Mouse (Mus musculus) kidney, embryonic 16.5 days (tissue): Measurements from ENCODE around the gene Csnk2a2. TPM values are rescaled to one million over a fixed set of nuclear protein-coding genes. Genes with fewer than 3 reads are reported as not detected.
A peak's percentile ranks its signal among the peaks of the same experiment; 100 is the strongest.

Experiments
- ATAC-seq: fragments of 200-750 bp; cut with Nextera tagmentation; 2 replicates; pipeline ENCODE4 v1.8.0; 2017; ENCODE audit warnings: moderate TSS enrichment; ENCODE audit not compliant: low FRiP score, low TSS enrichment
- H3K27ac ChIP-seq: fragments of 300-500 bp; sonication (generic); 2 replicates; pipeline ENCODE4 v1.5.1; 2014; ENCODE audit warnings: low read length
- H3K27me3 ChIP-seq: fragments of 300-500 bp; sonication (generic); 2 replicates; pipeline ENCODE4 v1.6.1; 2014; ENCODE audit warnings: low read length, control low read depth, mixed read lengths; ENCODE audit not compliant: insufficient read depth
- H3K36me3 ChIP-seq: fragments of 300-500 bp; sonication (generic); 2 replicates; pipeline ENCODE4 v1.6.1; 2014; ENCODE audit warnings: low read length, control low read depth, mixed read lengths; ENCODE audit not compliant: insufficient read depth
- H3K4me1 ChIP-seq: fragments of 300-500 bp; sonication (generic); 2 replicates; pipeline ENCODE4 v1.6.1; 2014; ENCODE audit warnings: low read length, control low read depth, mixed read lengths; ENCODE audit not compliant: insufficient read depth
- H3K4me2 ChIP-seq: fragments of 300-500 bp; sonication (generic); replicated peaks from 2 replicates; pipeline ENCODE4 v1.6.1; 2014; ENCODE audit warnings: low read depth, low read length
- H3K4me3 ChIP-seq: fragments of 300-500 bp; sonication (generic); 2 replicates; pipeline ENCODE4 v1.5.1; 2014; ENCODE audit warnings: mild to moderate bottlenecking, low read length
- H3K9ac ChIP-seq: fragments of 300-500 bp; sonication (generic); replicated peaks from 2 replicates; pipeline ENCODE4 v1.6.1; 2014; ENCODE audit warnings: low read length
- H3K9me3 ChIP-seq: fragments of 300-500 bp; sonication (generic); 2 replicates; pipeline ENCODE4 v1.6.1; 2016; ENCODE audit warnings: low read length, control low read depth
- WGBS: fragments of 180-500 bp; shearing (Covaris S2); extraction: QIAGEN DNeasy Blood & Tissue Kit; methylation state at CpG from one replicate; pipeline ENCODE4 v1.1.7; 2014; 5-methylcytosine and 5-hydroxymethylcytosine counted together
- polyA plus RNA-seq: library from polyadenylated mRNA; unstranded; fragments of >200 nt; fragmentation: Nextera tagmentation; extraction: Ambion mirVana; gene quantifications from 2 replicates; pipeline ENCODE4 v1.2.1, GENCODE M21; 2015

Gene Csnk2a2
- polyA plus RNA-seq, 1 experiment from 2014 or later = 8.0 TPM

GRCm38 (mm10) chr8:95506245-95506644 lies 16.4 kb upstream of the Csnk2a2 start:
- H3K36me3 ChIP-seq = no peaks in the 10 kb centered on the region
- 74% methylated on average over 5 of the region's 5 CpGs for WGBS
- ATAC-seq = no peak
- no peak overlapping the region for H3K4me3 ChIP-seq
- no peaks in the 10 kb centered on the region for H3K4me1 ChIP-seq
- no peaks in the 10 kb centered on the region for H3K9me3 ChIP-seq
- no peak overlapping the region for H3K27ac ChIP-seq
- no peak overlapping the region for H3K9ac ChIP-seq
- no peak overlapping the region for H3K4me2 ChIP-seq
- H3K27me3 ChIP-seq = no peaks in the 10 kb centered on the region

DNA sequence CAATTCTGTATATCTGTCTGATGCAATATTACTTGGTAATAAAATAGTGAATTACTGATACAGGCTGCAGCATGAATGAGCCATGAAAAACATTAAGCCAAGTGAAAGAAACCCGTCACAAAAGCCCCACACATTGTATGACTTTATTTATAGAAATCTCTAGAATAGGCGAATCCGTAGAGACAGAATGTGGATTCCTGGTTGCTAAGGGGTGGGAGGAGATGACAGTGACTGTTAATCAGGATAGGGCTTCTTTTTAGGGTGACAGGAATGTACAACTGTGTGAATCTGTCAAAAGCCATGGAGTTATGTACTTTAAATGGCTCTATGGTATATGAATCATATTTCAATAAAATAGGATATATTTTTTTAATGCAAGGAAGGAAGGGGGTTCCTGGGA lies 15.8 kb upstream of the Csnk2a2 start:
- 70% methylated on average over 3 of the region's 3 CpGs for WGBS
- H3K9me3 ChIP-seq = no peaks in the 10 kb centered on the region
- no peak overlapping the region for H3K9ac ChIP-seq
- H3K4me2 ChIP-seq = no peak overlapping the region
- H3K27ac ChIP-seq = no peak overlapping the region
- H3K36me3 ChIP-seq = no peaks in the 10 kb centered on the region
- no peaks in the 10 kb centered on the region for H3K4me1 ChIP-seq
- H3K4me3 ChIP-seq = no peak overlapping the region
- H3K27me3 ChIP-seq = no peaks in the 10 kb centered on the region
- no peak for ATAC-seq

DNA sequence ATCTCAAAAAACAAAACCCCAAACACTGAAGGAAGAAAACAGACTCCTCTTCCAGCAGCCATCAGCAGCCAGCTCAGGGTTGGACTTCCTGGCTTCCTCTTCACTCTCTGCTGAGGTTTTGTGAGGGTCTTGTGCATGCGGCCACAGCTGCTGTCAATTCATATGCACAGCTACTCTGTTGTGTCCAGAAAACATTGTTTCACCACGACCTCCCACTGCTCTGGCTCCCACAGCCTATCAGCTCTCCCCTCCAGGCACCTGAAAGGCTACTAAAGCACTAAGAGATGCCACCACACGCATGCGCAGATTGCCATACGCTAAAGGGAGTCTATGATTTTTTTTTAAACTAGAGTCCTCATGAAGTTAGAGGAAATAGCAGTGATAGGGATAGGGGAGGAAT lies 15.0 kb upstream of the Csnk2a2 start:
- Histone ChIP-seq H3K9ac (no peak overlapping the region), H3K36me3 (no peaks in the 10 kb centered on the region), H3K27ac (no peak overlapping the region), H3K27me3 (no peaks in the 10 kb centered on the region), H3K4me1 (no peaks in the 10 kb centered on the region), H3K4me3 (no peak overlapping the region), H3K4me2 (no peak overlapping the region), H3K9me3 (no peaks in the 10 kb centered on the region)
- 78% methylated on average over 5 of the region's 5 CpGs for WGBS
- no peak for ATAC-seq

DNA sequence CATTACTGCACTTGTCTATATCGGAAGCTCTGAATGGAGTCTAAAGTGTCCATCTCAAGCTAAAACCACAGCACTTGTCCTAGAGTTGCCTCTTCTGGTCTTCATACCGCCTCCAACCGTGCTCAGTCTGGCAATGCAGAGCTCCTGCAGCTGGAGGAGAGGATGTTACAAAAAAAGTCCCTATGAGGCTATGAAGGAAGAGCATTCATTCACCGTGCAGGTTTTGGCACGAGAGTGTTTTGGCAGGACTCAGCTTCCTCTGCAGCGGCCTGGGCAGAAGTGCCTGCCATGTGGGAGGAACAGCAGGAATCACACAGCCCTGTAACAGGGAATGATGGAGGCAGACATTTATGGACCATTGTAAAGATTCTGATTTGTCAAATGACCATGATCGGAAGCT lies 12.6 kb upstream of the Csnk2a2 start:
- Histone ChIP-seq H3K4me1 (0 out of 2 replicates have a peak, but pooled peaks cover 4% of the 10 kb centered on the region), H3K4me2 (no peak overlapping the region), H3K9me3 (no peaks in the 10 kb centered on the region), H3K4me3 (no peak overlapping the region), H3K9ac (no peak overlapping the region), H3K27me3 (no peaks in the 10 kb centered on the region), H3K27ac (no peak overlapping the region), H3K36me3 (no peaks in the 10 kb centered on the region)
- no peak for ATAC-seq
- 81% methylated on average over 7 of the region's 7 CpGs for WGBS

DNA sequence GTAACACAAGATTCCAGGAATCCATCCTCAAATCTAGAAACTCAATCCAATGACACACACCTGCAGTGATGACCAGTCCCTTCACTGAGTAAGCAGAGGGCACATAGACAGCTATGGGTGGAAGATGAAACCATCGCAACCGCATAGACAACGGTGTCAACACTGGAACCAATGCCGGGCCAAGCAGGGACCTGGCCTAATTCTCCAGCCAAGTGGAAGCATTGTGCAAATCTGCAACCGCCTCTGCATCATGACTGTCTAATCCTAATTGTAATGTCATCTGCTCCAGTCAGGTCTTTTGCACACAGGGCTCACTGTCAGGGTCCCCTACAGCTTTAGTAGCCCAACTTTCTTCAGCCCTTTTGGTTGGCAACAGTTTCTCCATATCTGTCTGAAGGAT lies 10.6 kb upstream of the Csnk2a2 start:
- H3K4me2 ChIP-seq = no peak overlapping the region
- no peaks in the 10 kb centered on the region for H3K9me3 ChIP-seq
- ATAC-seq = no peak
- no peaks in the 10 kb centered on the region for H3K27me3 ChIP-seq
- no peak overlapping the region for H3K27ac ChIP-seq
- H3K4me3 ChIP-seq = no peak overlapping the region
- H3K36me3 ChIP-seq = no peaks in the 10 kb centered on the region
- H3K9ac ChIP-seq = no peak overlapping the region
- WGBS = 92% methylated on average over 5 of the region's 5 CpGs
- H3K4me1 ChIP-seq = peaks cover 8% of the 10 kb centered on the region; the same call in 1 of the 2 replicates

GRCm38 (mm10) chr8:95499266-95500064 lies 9.6 kb upstream of the Csnk2a2 start:
- WGBS = 67% methylated on average over 4 of the region's 4 CpGs
- H3K4me2 ChIP-seq = no peak overlapping the region
- ATAC-seq = peak; percentile 42; the same call in 1 of the 2 replicates
- no peaks in the 10 kb centered on the region for H3K27me3 ChIP-seq
- H3K36me3 ChIP-seq = no peaks in the 10 kb centered on the region
- H3K9ac ChIP-seq = no peak overlapping the region
- no peak overlapping the region for H3K4me3 ChIP-seq
- H3K9me3 ChIP-seq = no peaks in the 10 kb centered on the region
- no peak overlapping the region for H3K27ac ChIP-seq
- H3K4me1 ChIP-seq = peaks cover 8% of the 10 kb centered on the region; the same call in 1 of the 2 replicates

- Histone ChIP-seq H3K4me2 (no peak overlapping the region), H3K9me3 (no peaks in the 10 kb centered on the region), H3K4me1 (peaks cover 8% of the 10 kb centered on the region; the same call in 1 of the 2 replicates), H3K9ac (no peak overlapping the region), H3K27me3 (no peaks in the 10 kb centered on the region), H3K36me3 (no peaks in the 10 kb centered on the region), H3K27ac (peak overlapping the region; percentile 51; the same call in 1 of the 2 replicates), H3K4me3 (no peak overlapping the region)
- ATAC-seq = no peak
- 80% methylated on average over 3 of the region's 3 CpGs for WGBS
These were observed 8.0 kb upstream of the Csnk2a2 start for GRCm38 (mm10) chr8:95497821-95498220.

- no peaks in the 10 kb centered on the region for H3K9me3 ChIP-seq
- H3K9ac ChIP-seq = no peak overlapping the region
- 44% methylated on average over 3 of the region's 3 CpGs for WGBS
- H3K27ac ChIP-seq = peak overlapping the region; percentile 51; the same call in 1 of the 2 replicates
- no peaks in the 10 kb centered on the region for H3K27me3 ChIP-seq
- no peaks in the 10 kb centered on the region for H3K36me3 ChIP-seq
- H3K4me2 ChIP-seq = no peak overlapping the region
- ATAC-seq = no peak
- H3K4me3 ChIP-seq = no peak overlapping the region
- peaks cover 8% of the 10 kb centered on the region; the same call in 1 of the 2 replicates for H3K4me1 ChIP-seq
These were observed 6.6 kb upstream of the Csnk2a2 start for GRCm38 (mm10) chr8:95496420-95496819.

GRCm38 (mm10) chr8:95495444-95495843 lies 5.6 kb upstream of the Csnk2a2 start:
- no peak for ATAC-seq
- H3K9me3 ChIP-seq = no peaks in the 10 kb centered on the region
- H3K4me1 ChIP-seq = peaks cover 8% of the 10 kb centered on the region; the same call in 1 of the 2 replicates
- H3K36me3 ChIP-seq = no peaks in the 10 kb centered on the region
- no peak overlapping the region for H3K4me2 ChIP-seq
- no peaks in the 10 kb centered on the region for H3K27me3 ChIP-seq
- H3K9ac ChIP-seq = no peak overlapping the region
- no peak overlapping the region for H3K4me3 ChIP-seq
- 82% methylated on average over 6 of the region's 6 CpGs for WGBS
- no peak overlapping the region for H3K27ac ChIP-seq

- Histone ChIP-seq H3K9ac (no peak overlapping the region), H3K4me2 (no peak overlapping the region), H3K9me3 (no peaks in the 10 kb centered on the region), H3K4me1 (peaks cover 15% of the 10 kb centered on the region), H3K36me3 (no peaks in the 10 kb centered on the region), H3K27me3 (no peaks in the 10 kb centered on the region), H3K4me3 (no peak overlapping the region), H3K27ac (no peak overlapping the region)
- 58% methylated on average over 4 of the region's 4 CpGs for WGBS
- no peak for ATAC-seq
These were observed 2.2 kb upstream of the Csnk2a2 start for GRCm38 (mm10) chr8:95492057-95492456.
